Mouse (Mus musculus) right cerebral cortex, postnatal 25 days (tissue): ENCODE measurements around the gene Lmcd1.

Source experiments
- DNase-seq: peaks from one replicate; pipeline ENCODE4 v3.0.0; 2022

Gene Lmcd1

DNA sequence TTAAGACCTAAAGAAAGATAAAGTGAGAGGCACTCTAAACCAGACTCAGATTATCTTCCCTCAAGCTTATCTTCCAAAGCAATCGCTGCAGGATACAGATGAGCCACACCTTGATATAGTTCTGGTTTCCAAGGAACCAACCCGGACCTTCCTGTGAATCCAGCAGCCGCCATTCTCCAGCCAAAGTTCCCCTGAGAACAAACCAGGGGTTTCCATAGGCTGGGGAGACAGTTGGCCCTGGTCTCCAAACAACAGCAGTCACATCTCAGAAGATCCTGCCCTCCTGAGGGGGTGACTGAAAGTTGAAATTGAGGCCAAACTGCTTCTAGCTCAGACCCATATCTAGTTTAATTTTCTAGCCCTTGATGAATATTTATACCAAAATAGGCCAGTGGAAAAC lies 14.7 kb downstream of the Lmcd1 start:
- no peak for DNase-seq

DNA sequence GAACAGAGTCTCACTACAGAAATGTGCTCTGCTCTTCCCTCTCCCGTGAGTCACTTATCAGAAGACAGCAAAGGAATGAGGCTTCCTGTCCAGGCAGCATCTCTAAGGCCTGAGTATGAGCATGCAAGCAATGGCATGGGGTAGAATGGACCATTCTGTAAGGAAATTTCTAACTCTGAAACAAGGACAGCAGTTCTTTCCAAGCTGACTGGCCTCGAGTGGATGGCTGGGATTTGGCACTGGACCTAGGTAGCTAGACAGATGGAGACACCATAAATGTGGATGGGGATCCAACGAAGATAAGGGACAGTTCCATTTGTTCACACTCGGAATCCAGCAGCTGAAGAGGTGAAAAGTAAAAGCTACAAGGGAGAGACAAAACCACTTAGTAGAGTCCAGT lies 17.6 kb downstream of the Lmcd1 start:
- no peak for DNase-seq

DNA sequence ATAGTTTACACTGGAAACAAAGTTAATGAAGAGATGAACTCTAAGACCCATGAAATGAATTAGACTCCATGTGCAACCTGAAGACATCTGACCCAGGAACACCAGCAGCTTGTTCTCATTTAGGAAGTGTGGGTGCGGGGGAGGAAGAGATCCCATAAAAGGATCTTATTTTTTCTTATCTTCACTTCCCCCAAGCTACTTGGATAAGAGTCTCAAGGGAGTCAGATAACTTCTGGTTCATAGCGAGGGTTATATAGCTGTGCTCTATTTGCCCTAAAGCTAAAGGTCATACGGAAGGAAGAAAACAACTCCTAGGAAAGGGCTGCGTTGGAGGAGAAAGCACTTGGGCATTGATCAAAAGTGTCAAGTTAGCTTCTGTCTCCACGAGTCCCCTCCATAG lies 19.8 kb downstream of the Lmcd1 start:
- no peak for DNase-seq

DNA sequence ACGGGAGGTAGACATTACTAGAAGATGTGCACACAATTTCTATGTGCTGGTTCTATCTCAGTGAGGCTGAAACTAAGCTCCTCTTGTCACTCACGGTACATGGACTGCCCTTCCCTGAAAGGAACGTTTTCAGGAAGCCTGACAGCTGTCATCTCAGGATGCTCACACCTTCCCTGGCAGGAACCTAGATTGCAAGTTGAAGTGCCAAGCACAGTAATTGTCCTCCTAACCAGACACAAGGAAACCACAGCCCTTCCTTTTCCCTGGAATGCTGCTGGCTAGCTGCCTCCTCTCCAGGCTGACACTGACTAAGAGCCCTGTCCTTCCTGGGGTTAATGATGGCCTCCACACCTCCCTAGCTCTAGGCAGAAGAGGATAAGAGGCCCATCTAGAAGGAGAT lies 21.7 kb downstream of the Lmcd1 start:
- DNase-seq, result no peak

DNA sequence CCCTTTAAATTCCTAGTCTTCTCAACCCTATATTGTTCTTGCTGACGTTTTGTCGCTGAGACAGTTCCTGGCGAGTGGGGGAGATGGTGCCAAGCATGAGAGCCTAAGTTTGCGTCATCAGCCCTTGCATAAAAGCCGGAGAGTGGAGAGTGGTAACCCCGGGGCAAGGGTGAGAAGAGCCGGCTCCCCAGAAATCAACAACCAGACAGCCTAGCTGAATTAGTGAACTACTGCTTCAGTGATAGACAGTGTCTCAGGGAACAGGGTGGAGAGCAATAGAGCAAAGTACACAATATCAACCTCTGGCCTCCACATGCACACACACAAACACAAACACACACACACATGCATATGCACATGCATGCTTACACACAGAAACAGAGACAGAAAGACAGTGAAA lies 26.6 kb downstream of the Lmcd1 start:
- no peak for DNase-seq

DNA sequence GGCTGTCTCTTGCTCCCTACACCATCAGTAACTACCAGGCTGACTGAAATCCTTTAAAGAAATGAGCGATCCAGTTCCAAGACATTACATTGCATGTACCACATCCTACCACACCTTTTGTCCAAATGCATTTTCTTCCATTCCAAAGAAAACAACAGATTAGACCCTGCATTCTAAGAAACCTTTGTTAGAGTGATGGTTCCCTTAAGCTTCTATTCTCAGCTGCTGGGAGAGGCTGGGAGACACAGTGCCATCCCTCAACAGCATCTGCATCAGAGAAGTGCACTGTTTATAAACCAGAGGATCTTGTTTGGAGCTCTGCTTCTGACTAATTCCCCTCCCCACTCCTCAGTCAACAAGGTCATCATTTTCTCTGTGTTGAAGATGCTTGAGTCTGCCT lies 27.1 kb downstream of the Lmcd1 start:
- DNase-seq, result no peak

DNA sequence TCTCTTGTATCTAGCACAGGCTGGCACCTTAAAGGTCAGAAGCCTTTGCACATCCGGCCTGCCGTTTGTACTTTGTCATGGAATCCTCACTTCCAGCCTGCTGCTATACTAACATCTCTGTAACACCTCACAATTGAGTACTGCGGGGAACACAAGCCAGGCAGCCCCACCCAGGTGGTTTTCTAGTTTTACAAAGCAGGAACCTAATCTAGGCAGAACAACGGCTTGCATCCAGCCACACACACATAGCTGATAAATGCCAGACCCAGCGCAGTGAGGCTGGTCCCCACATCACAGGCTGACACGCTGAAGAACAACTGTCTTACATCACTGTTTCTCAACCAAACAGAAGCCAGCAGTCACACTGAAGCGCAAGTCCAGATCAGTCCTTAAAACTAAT lies 28.7 kb downstream of the Lmcd1 start:
- no peak for DNase-seq

DNA sequence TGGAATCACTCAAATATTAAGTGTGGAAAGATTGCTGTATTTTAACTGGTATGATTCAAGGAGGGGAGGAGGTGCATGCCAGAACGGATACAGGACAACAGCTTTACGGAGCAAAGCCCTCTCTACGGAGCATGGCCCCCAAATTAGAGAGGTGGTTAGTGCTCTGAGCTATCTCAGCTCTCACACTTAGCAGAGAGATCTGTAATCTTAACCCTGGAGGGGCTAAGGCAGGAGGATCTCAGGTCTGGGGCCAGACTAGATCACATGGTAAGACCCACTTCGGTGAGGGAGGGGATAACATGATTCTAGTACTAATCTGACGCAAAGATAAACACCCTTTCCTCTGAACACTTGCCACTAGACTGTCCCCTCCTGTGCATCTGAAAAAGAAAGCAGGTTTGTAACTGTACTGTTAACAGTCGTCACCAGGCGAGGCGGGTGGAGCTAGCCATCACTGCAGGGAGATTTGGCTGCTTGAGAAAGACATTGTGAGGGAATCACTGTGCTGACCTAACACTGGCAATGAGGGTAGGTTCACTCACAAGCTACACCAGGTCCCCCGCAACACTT lies 29.3 kb downstream of the Lmcd1 start:
- no peak for DNase-seq

DNA sequence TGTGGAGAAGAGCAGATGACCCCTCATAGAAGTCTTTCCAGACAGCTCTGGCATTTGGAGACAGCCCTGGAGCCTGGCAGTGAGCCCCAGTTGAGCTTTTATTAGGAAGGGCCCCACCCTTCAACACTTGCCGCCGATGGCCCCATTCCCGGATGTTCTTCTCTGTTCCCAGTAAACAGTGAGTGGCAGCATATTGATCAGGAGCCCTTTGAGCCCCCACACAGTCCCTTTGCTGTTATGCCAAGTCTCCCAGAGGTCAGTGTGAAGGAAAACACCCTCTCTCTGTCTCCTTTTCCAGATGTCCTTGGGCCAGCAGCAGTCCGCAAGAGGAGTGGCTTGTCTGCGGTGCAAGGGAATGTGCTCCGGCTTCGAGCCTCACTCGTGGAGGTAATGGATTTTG lies 31.2 kb downstream of the Lmcd1 start:
- no peak for DNase-seq

DNA sequence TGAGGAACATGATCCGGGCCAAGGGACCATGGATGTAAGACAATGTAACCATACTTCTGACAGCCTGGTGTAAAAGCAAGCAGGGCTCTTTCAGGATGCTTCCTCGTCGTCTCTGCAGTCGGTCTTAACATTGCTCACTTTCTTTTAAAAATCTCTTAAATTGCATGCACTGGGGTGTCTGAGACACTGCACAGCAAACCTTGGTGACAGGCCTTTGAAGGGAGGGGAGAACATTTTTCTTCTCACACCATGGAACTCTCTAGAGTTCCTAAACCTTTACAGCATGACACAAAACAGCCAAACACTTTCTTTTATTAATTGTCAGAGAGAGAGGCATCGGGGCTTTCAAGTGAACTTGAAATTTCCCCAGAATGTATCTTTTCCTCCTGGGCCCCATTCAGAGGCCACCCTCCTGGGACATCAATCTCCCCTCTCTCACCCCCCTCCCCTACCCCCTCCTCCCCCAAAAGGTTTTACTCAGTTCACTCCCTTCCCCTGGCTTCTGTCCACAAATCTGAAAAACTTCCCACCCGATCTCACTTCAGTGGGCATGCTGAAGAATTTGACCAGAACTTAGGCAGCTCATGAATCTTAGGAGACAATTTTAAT lies 35.9 kb downstream of the Lmcd1 start:
- DNase-seq, result no peak

DNA sequence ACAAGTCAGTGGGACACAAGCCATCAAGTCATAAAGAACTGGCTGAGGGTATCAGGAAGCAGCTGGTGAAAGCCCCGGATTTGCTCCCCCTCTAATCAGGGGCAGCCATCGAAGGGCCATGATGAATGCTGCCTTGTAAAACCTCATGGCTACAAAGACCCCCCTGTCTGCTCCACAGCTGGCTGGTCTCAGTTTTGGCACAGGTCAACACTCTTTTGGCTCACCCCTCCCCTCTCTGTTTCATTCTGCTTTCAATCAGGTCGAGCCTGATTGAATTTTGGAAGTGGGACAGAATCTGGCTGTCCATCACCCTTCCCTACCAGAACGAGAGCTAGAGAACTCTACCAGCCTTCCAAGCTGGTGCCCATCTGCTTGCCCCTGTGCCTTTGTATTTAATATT lies 37.8 kb downstream of the Lmcd1 start:
- peak; percentile 13 for DNase-seq

DNA sequence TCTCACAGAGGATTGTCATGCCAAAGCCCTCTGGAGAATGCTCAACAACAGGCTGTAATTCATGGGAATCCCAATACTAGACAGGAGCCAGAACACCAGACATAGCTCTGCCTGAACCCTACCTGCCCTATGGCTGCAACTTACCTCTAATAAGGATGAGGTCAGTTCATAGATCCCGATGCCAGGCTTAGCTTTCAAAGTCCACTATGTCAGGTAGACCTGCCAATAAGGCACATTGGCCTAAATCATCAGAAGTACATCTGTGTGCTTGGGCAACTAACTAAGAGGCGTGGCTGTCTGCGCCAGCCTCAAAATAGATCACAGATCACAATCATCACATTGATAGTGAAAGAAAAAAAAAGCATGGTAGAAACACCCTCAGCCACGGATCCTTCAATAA lies 45.9 kb downstream of the Lmcd1 start:
- no peak for DNase-seq

DNA sequence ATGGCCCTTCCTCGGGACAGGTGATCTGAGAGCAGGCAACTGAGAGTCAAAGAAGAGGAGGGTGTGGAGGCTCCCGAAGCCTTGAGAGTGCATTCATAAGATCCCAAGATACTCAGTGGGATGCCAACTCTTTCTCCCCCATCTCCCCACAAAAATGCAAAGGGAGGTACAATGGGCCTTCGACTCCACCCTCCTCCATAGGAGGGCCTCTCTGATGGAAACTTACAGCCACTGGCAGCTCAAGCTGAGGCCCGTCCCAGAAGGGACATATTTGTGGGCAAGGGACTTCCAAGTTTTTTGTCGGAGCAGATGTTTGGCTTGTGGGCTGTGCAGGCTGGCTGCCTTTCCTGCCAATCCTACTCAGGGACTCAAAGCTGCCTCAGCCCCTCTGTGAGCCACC lies 47.1 kb downstream of the Lmcd1 start:
- no peak for DNase-seq

DNA sequence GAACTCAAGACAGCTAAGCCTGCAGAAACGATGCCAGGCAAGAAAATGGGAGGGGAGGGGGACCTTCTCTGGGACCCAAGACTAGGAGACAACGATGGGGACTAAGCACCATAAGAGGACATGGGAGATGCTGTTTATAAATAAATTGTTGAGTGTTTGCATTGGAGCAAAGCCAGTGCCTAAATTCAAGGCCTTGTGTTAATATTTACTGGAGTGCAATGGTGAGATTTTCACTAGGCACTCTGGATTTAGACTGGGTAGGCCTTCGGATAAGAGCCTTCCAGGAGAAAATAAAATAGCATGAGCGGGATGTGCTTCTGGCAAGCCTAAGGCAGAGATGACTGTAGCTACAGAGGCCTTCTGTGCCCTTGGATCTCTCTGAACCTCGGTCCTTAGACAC lies 49.4 kb downstream of the Lmcd1 start:
- DNase-seq, result no peak

DNA sequence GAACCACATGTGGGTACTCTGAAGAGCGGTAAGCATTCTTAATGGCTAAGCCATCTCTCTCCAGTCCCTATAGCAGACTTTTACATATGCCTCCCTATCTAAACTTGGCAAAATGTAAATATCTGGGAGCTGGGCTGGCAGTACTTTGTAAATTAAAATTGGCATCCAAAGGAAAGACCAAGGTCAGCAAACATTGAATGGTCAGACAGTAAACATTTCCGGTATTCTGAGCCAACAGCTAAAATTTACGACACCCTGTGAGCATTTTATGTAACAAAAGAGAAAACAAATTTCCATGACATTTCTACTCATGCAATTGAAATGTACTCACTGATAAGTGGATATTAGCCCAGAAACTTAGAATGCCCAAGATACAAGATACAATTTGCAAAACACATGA lies 51.7 kb downstream of the Lmcd1 start:
- DNase-seq, result no peak

DNA sequence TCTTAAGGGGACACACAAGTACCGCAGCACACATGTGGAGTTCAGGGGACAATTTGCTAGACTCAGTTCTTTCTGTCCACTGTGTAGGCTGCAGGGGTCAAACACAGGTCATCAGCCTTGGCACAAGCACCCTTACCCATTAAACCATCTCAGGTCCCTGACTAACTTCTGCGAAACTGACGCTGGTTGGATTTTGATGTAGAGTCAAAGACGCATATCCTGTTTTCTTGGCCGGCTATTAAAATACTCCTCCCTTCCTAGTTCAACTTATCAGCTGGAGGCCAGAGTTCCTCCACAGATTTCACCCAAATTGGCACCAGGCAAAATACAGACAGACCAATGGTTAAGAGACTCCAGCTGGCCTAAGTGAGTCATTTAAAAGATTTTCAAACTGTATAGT lies 54.2 kb downstream of the Lmcd1 start:
- DNase-seq, result no peak

DNA sequence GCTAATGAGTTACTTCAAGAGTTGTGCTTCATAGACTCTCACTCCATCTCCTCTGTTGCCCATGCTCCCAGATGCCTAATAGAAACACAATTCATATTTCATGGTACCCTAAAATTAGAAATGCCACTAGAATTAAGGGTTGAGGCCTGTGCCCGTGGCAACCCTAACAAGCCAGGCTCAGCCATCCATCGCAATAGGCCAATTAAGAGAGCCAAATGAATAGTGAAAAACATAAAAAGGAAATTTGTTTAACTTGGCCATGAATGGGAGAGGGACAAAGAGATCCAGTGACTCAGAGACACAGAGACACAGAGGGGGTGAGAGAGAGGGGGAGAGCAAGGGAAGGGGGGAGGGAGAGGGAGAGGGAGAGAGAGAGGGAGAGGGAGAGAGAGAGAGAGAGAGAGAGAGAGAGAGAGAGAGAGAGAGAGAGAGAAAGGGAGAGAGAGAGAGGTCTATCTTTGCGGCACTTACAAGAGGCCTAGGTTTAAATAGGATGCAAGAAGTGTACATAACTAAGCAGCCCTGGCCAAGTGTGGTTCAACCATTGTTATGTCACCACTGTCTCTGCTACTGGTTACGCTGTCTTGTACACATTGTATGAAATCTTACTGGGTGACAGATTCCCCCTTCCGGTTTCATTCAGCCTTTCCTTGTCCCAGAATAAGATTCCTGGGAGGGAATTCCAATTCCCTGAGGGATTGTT lies 57.1 kb downstream of the Lmcd1 start:
- DNase-seq, result no peak

DNA sequence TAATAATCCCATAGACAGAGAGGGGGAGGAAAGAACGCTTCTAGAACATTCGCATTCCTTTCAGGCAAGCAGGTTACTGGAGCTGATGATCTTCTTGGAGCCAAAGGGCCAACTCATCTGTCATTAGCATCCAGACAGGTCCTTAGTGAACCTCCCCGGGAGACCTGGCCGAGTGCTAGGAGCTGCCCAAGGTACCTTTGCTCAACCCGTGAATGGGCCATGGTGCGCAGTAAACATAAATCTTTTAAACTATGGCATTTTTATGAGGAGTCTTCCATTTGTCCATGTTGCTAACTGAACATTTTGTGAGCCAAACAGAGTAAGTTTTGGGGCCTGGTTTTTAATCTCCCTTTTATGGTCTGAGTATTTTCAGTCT lies 57.7 kb downstream of the Lmcd1 start:
- no peak for DNase-seq

DNA sequence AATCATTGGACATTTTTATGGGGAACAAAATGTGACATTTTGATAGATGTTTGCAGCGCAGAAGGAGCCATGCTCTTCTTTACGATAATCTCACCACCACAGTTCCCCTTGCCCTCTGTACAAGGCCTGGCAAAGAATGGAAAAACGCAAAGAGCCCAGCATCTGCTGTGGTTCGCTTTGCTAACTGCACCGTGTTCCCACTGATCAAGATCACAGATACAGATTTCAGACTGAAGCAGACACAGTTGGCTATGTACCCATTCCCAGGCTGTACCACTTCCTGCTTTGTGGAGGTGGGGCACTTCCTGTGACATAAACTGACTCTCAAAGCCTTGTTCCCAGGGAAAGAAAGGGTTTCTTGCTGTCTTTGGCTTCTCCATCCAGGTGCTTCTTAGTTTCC lies 60.4 kb downstream of the Lmcd1 start:
- DNase-seq, result no peak

DNA sequence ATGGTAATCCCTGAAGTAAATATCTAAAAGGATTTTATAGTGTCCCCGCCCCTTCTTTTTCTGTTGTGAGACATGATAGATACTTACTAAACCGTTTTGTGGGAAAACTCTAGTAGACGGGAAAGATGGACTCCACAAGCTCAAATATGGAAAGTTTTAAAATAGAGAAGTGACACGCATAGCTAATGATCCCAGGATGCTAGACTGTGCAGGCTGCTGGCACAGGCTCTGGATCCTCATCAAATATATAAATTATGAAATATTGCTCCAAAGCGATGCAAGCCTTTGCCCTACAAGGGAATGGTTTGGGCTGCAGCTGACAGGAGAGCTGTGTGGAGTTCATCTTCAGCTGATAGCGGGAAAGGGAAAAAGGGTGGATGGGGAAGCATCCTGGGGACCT lies 64.1 kb downstream of the Lmcd1 start:
- DNase-seq, result no peak

DNA sequence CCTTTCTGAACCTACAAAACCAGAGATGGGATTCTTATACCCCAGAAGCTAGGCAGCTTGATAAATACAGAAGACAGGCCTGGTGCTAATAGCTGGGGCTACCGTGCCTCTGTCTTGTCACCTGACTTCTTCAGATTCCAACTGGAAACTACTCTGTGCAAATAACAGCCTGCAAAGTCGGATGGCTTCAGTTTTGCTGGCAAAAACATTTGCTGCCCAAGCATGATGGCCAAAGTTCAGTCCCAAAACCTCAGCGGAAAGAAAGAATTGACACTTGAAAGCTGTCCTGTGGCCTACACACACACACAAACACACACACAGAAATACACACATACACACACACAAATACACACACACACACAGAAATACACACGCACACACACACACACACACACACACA lies 65.5 kb downstream of the Lmcd1 start:
- no peak for DNase-seq

DNA sequence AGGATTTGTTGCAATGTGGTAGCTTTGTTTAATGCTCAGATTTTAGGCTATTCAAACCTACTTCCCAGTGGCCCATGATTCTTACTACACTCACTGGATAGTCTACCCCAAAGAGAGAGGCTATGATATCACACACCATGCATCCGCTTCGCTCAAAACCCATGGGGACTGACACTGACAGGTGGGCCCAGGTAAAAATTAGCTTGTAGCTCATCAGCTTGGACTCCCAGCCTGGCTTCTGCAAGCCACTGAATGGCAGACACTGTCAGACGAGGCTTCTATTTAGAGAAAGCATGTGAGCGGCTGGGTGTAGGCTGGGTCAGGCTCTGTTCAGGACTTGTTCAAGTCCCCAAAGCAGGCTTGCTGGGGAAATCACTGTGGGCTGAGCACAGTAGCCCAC lies 76.9 kb downstream of the Lmcd1 start:
- DNase-seq, result no peak

DNA sequence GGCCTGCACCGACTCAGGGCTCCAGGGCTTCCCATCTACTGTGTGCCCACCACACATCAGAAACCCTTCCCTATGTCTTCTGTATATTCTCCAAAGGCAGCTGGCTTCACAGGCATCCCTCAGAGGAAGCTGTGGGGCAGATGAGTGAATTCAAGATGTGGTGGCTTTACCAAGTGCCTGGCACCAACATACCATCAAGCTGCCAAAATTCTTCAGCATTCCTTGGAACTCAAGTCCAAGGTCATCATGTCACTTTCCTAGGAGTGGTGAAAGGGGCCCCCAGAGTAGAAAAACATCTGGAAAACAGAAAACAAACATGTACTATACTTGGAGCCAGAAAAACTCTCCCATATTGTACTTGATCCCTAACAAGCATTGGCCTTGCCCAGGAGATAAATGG lies 85.8 kb downstream of the Lmcd1 start:
- no peak for DNase-seq

DNA sequence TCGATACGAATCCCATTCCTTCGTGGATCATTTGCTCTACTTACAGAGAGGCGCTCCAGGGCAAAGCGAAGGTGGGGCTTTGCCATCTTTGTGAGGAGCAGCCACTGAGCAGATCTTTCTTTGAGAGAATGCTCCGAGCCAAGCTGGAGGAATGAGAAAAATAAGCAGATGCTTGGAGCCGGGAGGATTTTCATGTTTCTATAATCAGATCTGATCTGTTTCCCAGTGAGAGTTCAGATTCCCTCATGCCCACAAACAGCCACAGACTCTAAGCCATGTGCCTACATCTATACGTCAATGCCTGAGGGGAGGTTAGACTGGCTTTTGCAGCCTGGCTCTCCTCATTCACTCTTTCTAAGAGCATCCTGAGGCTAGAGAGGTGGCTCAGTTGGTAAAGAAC lies 87.1 kb downstream of the Lmcd1 start:
- peak; percentile 29 for DNase-seq

DNA sequence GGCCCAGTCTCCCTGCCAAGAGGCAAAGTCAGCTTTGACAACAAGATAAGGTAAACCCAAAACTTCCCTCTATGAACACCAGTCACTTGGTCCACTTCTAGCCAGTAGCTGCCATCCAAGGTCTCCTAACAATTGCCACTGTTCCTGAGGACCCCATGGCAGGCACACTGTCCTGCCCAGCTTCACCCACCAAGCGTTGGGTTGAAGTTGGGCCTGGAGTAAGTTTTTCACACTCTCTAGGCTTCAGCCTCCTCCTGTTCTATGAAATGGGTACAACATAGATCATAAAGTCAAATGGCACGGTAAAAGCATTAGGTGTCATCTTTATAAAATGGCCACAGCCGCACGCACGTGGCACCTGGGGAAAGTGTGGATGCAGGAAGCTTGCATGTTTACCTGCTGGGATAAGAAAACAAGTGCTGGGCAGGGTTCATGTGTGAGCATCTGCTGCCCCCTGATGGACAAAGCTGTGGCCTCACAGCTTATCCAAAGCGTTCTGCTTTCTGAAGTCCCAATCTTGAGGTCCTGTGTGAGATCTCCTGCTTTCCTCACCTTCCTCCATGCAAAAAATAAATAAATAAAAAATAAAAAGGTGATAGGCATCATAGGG lies 88.9 kb downstream of the Lmcd1 start:
- peak; percentile 53 for DNase-seq
